Mouse (Mus musculus) induced T-regulatory cell, adult 2 months (primary cell): ENCODE measurements around the gene Fas.

Experiments
- DNase-seq: peaks from one replicate; pipeline ENCODE4 v3.0.0-alpha.2; 2012; ENCODE audit warnings: low read depth

Fas gene

DNA sequence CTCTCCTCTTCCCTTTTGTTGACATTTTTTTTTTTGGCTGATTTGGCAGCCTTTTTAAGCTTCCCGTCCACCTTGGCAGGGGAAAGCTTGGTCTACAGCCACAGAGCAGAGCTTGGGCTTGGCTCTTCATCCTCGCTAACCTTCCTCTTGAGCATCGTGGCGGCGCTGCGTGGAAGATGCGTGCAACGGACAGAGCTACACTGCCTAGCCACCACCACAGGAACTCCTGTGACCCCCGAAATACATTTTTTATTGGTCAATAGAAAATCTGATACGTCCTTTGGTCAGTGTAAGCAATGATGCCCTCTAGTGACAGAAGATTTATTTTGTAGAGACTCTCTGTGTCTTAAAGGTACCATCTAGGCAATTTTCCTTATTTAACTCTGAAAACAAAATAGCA is 6.1 kb upstream of the Fas start:
- DNase-seq: peak; percentile 30

- no peak for DNase-seq
Observed at GRCm38 (mm10) chr19:34284826-34285225, 5.6 kb upstream of the Fas start.

- peak; percentile 62 for DNase-seq
Observed at GRCm38 (mm10) chr19:34287221-34287620, 3.2 kb upstream of the Fas start.

DNA sequence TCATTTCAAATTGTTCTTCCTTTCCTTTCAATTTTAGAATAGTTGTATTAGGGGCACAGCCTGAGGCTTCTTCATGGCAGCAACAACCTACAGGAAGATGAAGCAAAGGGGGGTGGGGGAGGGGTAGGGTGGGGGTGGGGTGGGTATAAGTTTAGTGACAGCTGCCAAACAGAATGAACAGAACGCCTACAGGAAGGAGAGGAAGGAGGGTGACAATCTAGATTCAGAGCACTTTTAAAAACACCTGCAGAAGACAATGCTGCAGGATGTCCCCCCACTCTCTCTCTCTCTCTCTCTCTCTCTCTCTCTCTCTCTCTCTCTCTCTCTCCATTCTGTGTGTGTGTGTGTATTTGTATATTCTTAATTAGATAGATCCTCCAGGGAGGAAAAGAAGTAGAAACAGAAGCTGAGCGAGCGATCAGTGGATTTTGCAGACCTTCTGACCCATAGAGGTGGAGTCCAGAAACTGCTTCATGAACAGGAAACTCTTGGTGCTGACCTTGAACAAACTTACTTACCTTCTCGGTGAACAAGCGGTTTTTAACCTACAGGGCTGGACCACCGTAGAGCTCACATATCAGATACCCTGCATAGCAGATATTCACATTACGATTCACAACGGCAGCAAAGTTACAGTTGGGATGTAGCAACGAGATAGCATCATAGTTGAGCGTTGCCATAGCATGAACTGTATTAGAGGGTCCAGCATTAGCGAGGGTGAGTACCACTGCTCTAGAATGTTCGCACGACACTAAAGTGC is 2.6 kb upstream of the Fas start:
- peak; percentile 55 for DNase-seq

DNA sequence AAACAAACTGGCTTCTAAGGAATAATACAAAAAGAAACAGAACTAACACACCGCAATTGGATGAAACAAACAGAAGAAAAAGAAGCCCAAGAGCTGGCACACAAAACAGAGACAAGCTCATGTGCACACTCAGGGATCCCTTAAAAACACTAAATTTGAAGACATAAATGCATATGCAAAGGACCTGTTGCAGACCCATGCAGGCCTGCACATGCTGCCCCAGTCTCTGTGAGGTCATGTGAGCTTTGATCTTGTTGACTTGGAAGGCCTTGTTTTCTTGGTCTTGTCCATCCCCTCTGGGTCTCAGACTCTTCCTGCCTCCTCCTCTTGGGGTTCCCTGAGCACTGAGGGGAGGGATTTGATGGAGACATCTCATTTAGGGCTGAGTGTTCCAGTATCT is 1.8 kb upstream of the Fas start:
- DNase-seq: peak; percentile 30

GRCm38 (mm10) chr19:34290872-34291341 is 441 bp downstream of the Fas start:
- DNase-seq: peak; percentile 48

GRCm38 (mm10) chr19:34291379-34291778 is 913 bp downstream of the Fas start:
- DNase-seq: no peak

GRCm38 (mm10) chr19:34291956-34292355 is 1.5 kb downstream of the Fas start:
- peak; percentile 39 for DNase-seq

DNA sequence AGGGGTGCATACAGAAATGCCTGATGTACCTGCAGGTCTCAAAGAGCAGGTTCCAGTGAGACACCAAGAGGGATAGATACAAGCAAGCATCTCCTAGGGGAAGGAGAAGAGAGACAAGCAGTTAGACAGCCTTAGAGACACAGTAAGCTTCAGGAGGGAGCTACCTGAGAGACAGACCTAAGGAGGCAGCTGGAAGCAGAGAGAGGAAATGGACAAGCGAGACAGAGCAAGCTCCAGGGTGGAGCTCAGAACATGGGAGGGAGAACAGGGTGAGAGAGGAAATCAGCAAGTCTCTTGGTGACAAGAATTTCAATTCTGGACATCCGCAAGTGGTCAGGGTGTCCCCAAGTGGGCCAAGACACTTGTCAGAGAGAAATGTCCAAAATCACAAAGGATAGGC is 2.2 kb downstream of the Fas start:
- peak; percentile 33 for DNase-seq

DNA sequence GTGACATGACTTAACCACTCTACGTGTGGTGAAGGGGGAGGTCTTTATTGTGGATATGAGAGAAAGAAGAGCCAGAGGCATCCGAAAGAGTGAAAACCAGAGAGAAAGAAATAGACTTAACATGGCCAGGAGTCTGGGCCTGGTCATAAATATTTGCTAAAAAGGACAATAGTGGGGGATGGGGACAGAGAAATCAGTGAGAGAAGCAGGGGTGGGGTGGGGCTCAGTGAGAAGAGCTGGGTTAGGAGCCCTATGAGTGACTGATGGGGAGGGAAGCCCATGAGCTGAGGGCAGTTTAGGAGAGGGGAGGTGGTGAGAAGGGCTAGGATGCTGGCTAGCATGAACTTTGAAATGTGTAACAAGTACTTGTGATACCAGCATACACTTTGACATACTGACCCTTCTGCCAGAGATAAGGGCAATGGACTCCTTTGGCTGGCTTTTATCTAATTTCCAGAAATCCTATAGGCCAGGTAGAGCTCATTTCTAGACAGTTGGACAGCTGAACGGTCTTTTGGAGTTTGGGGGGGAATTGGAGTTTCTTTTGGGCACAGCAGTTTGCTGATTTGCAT is 3.0 kb downstream of the Fas start:
- DNase-seq: no peak

DNA sequence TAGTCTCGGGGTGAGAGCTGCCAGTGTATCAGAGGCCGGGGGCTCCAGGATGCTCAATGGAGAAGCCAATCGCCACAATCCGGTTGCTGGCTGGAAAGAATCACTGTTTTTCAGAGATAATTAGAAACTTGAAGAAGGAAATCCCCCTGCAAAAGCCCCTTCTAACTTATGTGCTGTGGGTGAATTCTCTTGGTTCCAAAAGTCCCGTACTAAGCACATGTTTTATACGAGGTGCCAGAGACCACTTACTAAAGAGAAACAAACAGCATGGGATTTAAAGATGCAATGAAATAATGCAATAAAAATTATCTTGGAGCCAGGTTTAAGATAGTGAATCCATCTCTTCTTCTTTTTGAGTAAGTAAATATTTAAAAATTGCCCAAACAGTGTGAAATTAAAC is 5.0 kb downstream of the Fas start:
- DNase-seq: no peak

GRCm38 (mm10) chr19:34298531-34298930 is 8.1 kb downstream of the Fas start:
- peak; percentile 49 for DNase-seq

DNA sequence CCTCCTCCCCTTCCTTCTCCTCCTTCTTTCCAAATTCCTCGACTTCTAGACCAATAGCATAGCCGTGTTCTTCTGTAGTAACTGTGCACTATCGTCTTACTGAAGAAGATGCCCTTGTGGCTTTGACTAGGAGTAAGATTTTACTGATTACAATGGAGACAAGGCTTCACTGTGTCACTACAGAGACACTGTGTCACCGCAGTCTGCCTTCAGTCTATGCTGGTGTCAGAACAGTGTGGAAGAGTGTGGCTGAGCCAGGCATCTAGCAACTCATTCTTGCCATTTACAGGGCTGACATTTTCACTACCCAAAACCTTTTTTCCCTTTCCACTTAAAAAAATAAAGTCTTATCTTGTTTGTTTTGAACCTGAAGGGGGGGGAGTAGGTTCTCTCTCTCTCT is 8.8 kb downstream of the Fas start:
- DNase-seq: peak; percentile 65

- no peak for DNase-seq
Observed at GRCm38 (mm10) chr19:34300430-34300829, 10.0 kb downstream of the Fas start.

- DNase-seq: no peak
Observed at GRCm38 (mm10) chr19:34304917-34305316, 14.5 kb downstream of the Fas start.

DNA sequence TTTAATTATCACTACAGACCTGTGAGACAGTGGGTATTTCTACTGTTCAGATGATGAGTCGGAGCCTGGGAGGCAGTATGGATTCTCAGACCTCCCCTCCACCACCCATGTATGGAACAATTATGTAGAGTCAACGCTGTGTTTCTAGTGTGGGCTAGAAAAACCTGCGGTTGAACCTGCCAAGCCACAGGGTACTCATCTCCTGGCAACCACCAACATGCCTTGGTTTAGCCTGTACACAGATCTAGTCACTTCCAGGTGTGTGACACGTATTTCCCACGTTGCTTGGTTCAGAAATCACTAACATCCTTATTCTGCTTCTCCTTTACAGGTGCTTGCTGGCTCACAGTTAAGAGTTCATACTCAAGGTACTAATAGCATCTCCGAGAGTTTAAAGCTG is 16.3 kb downstream of the Fas start:
- DNase-seq: peak; percentile 74

- DNase-seq: no peak
Observed at GRCm38 (mm10) chr19:34312151-34312728, 21.8 kb downstream of the Fas start.

DNA sequence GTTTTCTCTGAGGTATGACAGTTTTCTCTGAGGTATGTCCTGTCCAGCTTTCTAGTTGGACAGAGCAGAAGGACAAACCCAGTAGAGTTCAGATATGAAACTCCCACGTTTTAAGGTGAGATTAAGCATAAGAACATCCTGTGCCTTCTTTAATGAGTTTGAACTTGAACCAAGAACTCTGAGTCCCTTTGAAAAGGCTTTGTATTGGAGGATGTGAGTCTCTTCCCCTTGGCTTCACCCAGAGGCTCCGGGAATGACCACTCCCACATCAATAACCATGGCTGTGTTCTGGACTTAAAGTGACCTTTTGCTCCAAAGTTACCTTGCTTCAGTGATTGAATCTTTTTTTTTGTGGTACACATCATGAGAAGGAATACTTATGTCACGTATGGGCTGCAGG is 37.6 kb downstream of the Fas start:
- no peak for DNase-seq

DNA sequence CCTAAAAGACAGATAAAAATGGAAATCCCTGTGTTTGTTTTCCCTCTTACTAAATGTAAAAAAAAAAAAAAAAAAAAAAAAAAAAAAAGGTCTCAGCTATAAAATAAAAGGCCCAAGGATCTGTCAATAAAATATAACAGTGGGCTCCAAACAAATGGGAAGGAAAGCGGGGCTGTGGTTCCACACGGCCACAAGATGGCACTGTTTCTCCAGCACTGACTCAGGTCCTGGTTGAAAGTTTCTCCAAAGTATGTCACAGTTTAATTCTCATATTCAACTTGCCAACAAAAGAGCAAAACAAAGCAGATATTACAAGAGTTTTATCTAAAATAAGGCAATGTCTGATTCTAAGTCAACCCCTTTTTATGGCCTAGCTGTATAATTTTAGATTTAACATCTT is 43.8 kb downstream of the Fas start:
- peak; percentile 81 for DNase-seq

DNA sequence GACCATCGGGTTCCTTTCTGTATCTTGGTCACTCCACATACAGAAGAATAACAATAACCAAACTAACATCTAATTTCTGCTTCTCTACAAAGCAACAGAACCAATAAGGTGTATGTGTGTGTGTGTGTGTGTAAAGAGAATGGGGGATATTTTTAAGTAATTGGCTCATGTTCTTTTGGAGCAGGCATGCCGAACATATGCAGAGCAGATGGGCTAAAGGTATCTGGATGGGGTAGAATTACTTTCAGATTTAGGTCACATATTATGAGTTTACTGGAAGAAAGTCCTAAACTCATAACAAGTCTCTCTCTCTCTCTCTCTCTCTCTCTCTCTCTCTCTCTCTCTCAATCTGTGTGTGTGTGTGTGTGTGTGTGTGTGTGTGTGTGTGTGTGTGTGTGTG is 54.2 kb downstream of the Fas start:
- no peak for DNase-seq

DNA sequence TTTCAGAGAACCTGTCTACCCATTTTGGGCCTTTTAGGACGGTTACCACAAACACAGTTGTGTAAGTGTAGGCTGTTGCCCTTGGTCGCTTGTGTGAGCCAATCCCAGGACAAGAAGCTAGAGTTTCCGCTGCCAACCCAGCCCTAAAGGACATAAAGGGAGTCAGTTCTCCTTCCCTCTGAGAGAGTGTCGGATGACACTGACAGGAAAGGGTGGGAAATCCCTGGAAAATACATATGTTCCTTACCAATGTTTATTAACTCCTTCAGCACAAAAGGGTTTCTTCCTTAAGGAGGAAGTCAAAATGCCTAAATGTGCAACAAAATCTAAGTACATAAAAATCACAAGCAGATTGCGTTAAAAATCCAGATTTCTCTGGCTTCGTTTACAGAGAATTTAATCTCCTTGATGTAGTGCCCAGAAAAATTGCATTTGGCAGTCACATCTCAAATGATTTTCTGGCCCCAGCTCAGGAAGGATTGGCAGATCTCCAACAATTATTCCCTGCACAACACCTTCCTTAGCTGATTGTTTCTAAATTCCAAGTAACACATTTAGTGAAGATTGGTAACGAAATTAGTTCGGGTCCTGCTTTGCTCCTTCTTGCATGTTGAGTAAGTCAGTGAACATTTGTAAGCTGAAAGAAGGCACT is 55.3 kb downstream of the Fas start:
- DNase-seq: no peak

GRCm38 (mm10) chr19:34353291-34353805 is 62.9 kb downstream of the Fas start:
- no peak for DNase-seq

DNA sequence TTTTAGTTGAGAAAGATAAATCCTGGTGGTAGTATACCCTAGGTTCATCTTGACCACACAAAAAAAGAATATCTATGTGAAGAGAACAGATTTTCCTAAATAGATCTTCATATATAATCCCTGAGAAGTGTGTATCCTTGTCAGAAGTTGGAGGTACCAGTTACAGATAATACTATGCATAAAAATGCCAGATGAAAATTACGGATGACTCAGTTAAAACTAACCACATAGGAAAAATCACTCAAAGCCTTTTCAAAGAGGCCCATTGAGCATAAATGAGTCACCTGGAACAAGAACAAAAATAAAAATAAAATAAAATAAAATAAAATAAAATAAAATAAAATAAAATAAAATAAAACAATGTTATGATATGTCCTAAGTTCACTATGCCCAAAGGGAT is 72.2 kb downstream of the Fas start:
- no peak for DNase-seq
